In genomic region chr10:43172066-43172465, GRCm38 (mm10) we compare ENCODE assay signal across 9 mouse cellular contexts. TPM values are rescaled to one million over a fixed set of nuclear protein-coding genes. Genes with fewer than 3 reads are reported as not detected.
A peak's percentile ranks its signal among the peaks of the same experiment; 100 is the strongest.
DNase-seq lines count a peak whose midpoint lies in the region; ATAC-seq and TF ChIP-seq lines count a peak whose summit lies in the region.
"Had no signal": no experiment of that assay in that cellular context is flagged by ENCODE, and none has a peak within 500 bp of the region (broad histone marks: within the 10 kb centered on the region; RNA-seq: fewer than 3 reads in every experiment).

No protein-coding gene starts in this region.

- no peak overlapping the region for H3K9ac ChIP-seq in kidney, postnatal 0 days (ENCODE audit: low read depth, low read length)
- H3K9ac ChIP-seq in forebrain, embryonic 13.5 days = peak overlapping the region; percentile 95
- H3K9ac ChIP-seq in intestine, embryonic 16.5 days (ENCODE audit: low read depth, low read length) = no peak overlapping the region

- peak overlapping the region; percentile 98; the same call in 1 of the 2 replicates for H3K4me2 ChIP-seq in kidney, postnatal 0 days (ENCODE audit: low read length)
- peak overlapping the region; percentile 90 for H3K4me2 ChIP-seq in forebrain, embryonic 13.5 days
- H3K4me2 ChIP-seq in intestine, embryonic 16.5 days (ENCODE audit: low read depth, low read length) = peak overlapping the region; percentile 96; the same call in 1 of the 2 replicates

- H3K4me1 ChIP-seq in kidney, postnatal 0 days (replicated peaks; ENCODE audit: insufficient read depth, low read length) = no peaks in the 10 kb centered on the region
- H3K4me1 ChIP-seq in forebrain, embryonic 13.5 days = peaks cover 38% of the 10 kb centered on the region
- peaks cover 8% of the 10 kb centered on the region for H3K4me1 ChIP-seq in intestine, embryonic 16.5 days (ENCODE audit: control insufficient read depth, insufficient read depth, low read length)
- H3K4me1 ChIP-seq in olfactory bulb, adult 2 months (ENCODE audit: control insufficient read depth, insufficient read depth, low read length) = peaks cover 8% of the 10 kb centered on the region; the same call in 1 of the 2 replicates

- no peak overlapping the region for H3K27ac ChIP-seq in kidney, postnatal 0 days
- no peak overlapping the region for H3K27ac ChIP-seq in forebrain, embryonic 13.5 days
- no peak overlapping the region for H3K27ac ChIP-seq in intestine, embryonic 16.5 days (ENCODE audit: low read length)
- no peak overlapping the region for H3K27ac ChIP-seq in olfactory bulb, adult 2 months (ENCODE audit: insufficient read depth, low read depth, low read length)

- no peaks in the 10 kb centered on the region for H3K9me3 ChIP-seq in kidney, postnatal 0 days (replicated peaks; ENCODE audit: low read length)
- no peaks in the 10 kb centered on the region for H3K9me3 ChIP-seq in forebrain, embryonic 13.5 days (replicated peaks)
- no peaks in the 10 kb centered on the region for H3K9me3 ChIP-seq in intestine, embryonic 16.5 days (ENCODE audit: control insufficient read depth, low read length)

- no peaks in the 10 kb centered on the region for H3K36me3 ChIP-seq in kidney, postnatal 0 days (ENCODE audit: insufficient read depth, low read length)
- no peaks in the 10 kb centered on the region for H3K36me3 ChIP-seq in forebrain, embryonic 13.5 days (ENCODE audit: poor library complexity, severe bottlenecking)
- no peaks in the 10 kb centered on the region for H3K36me3 ChIP-seq in intestine, embryonic 16.5 days (ENCODE audit: control insufficient read depth, insufficient read depth, low read length)

- 7% methylated on average over 7 of the region's 7 CpGs for WGBS in kidney, postnatal 0 days
- WGBS in forebrain, embryonic 13.5 days = 4% methylated on average over 7 of the region's 7 CpGs
- 15% methylated on average over 7 of the region's 7 CpGs for WGBS in intestine, embryonic 16.5 days
- WGBS in olfactory bulb, adult 2 months = 4% methylated on average over 7 of the region's 7 CpGs

- peaks cover 15% of the 10 kb centered on the region; the same call in 1 of the 2 replicates for H3K27me3 ChIP-seq in kidney, postnatal 0 days (ENCODE audit: insufficient read depth, low read length)
- H3K27me3 ChIP-seq in forebrain, embryonic 13.5 days = peaks cover 10% of the 10 kb centered on the region
- peaks cover 21% of the 10 kb centered on the region for H3K27me3 ChIP-seq in intestine, embryonic 16.5 days (replicated peaks; ENCODE audit: control insufficient read depth, insufficient read depth, low read length)

- no peak for ATAC-seq in kidney, postnatal 0 days (replicated peaks; ENCODE audit: low FRiP score, low read depth)
- ATAC-seq in forebrain, embryonic 13.5 days = no peak
- ATAC-seq in intestine, embryonic 16.5 days = no peak

- peak overlapping the region; percentile 82; the same call in 1 of the 2 replicates for H3K4me3 ChIP-seq in kidney, postnatal 0 days (replicated peaks; ENCODE audit: low read depth, low read length)
- peak overlapping the region; percentile 89 for H3K4me3 ChIP-seq in forebrain, embryonic 13.5 days
- no peak overlapping the region for H3K4me3 ChIP-seq in intestine, embryonic 16.5 days (ENCODE audit: low read length)
- H3K4me3 ChIP-seq in olfactory bulb, adult 2 months (ENCODE audit: insufficient read depth, low read depth, low read length) = peak overlapping the region; percentile 27

- no peak for TF ChIP-seq CTCF in kidney, postnatal 0 days (IDR thresholded peaks at IDR 0.05; ENCODE audit: low read depth)
- TF ChIP-seq CTCF in olfactory bulb, adult 2 months (IDR thresholded peaks at IDR 0.05; ENCODE audit: insufficient read depth, low read depth, low read length) = no peak

- no peak for TF ChIP-seq POLR2A in olfactory bulb, adult 2 months (IDR thresholded peaks at IDR 0.05; ENCODE audit: insufficient read depth, low read depth, low read length)

- peak; percentile 40 for DNase-seq in kidney, postnatal 0 days (ENCODE audit: low spot score)
- DNase-seq in kidney, adult 8-10 months = no peak
- DNase-seq in spleen, adult 18-20 months = no peak
- no peak for DNase-seq in spleen, postnatal 14 days (ENCODE audit: low spot score in 2 of 2)
- DNase-seq in kidney, postnatal 10 days = no peak
- DNase-seq: thymus, postnatal 25 days had no signal

RNA-seq across cellular contexts. Expression of gene Sobp, which starts 2.3 kb away (rescaled TPM):
- 0.91 and 1.2 TPM in 2 replicates for polyA plus RNA-seq in kidney, postnatal 0 days (2015; fragmentation: Nextera tagmentation; extraction: Ambion mirVana)
- 9.0 and 9.3 TPM in 2 replicates for polyA plus RNA-seq in forebrain, embryonic 13.5 days (2015; fragmentation: Nextera tagmentation; extraction: Ambion mirVana)
- 0.46 and 0.55 TPM in 2 replicates for polyA plus RNA-seq in intestine, embryonic 16.5 days (2015; fragmentation: Nextera tagmentation; extraction: Ambion mirVana)
- not detected in 2 replicates for polyA plus RNA-seq in olfactory bulb, adult 2 months (2012; ENCODE audit: insufficient read depth, insufficient read length, low replicate concordance, missing spikeins)

RNA-seq across cellular contexts. Expression of gene 9030612E09Rik, which starts 2.4 kb away (rescaled TPM):
- 0.62 and 0.68 TPM in 2 replicates for polyA plus RNA-seq in kidney, postnatal 0 days (2015; fragmentation: Nextera tagmentation; extraction: Ambion mirVana)
- polyA plus RNA-seq in forebrain, embryonic 13.5 days (2015; fragmentation: Nextera tagmentation; extraction: Ambion mirVana) = 1.7 and 2.2 TPM in 2 replicates
- polyA plus RNA-seq in intestine, embryonic 16.5 days (2015; fragmentation: Nextera tagmentation; extraction: Ambion mirVana) = 0.23 and 0.24 TPM in 2 replicates
- not detected in 2 replicates for polyA plus RNA-seq in olfactory bulb, adult 2 months (2012; ENCODE audit: insufficient read depth, insufficient read length, low replicate concordance, missing spikeins)

RNA-seq across cellular contexts. Expression of gene Pdss2, which starts 49.2 kb away (rescaled TPM):
- 13.7 and 15.6 TPM in 2 replicates for polyA plus RNA-seq in kidney, postnatal 0 days (2015; fragmentation: Nextera tagmentation; extraction: Ambion mirVana)
- polyA plus RNA-seq in forebrain, embryonic 13.5 days (2015; fragmentation: Nextera tagmentation; extraction: Ambion mirVana) = 15.9 and 16.2 TPM in 2 replicates
- polyA plus RNA-seq in intestine, embryonic 16.5 days (2015; fragmentation: Nextera tagmentation; extraction: Ambion mirVana) = 14.9 and 16.5 TPM in 2 replicates
- not detected in 2 replicates for polyA plus RNA-seq in olfactory bulb, adult 2 months (2012; ENCODE audit: insufficient read depth, insufficient read length, low replicate concordance, missing spikeins)

Comparison
In these comparisons a context has a peak if more than half of its experiments do, and no peak if none do; other contexts are left out.
1. RNA of gene Pdss2, which starts 49.2 kb away (polyA plus RNA-seq): 14.9 to 16.5 TPM in intestine, embryonic 16.5 days, 15.9 to 16.2 TPM in forebrain, embryonic 13.5 days and 13.7 to 15.6 TPM in kidney, postnatal 0 days; not detected in olfactory bulb, adult 2 months; every median in the first group is over 10 times any median in the second.
2. Peak in every context shown above with its lines, with median percentiles within 50 percentile points of each other: H3K4me2 ChIP-seq.